Mouse (Mus musculus): ENCODE results near the gene Zfp114. TPM values are rescaled to one million over a fixed set of nuclear protein-coding genes. Genes with fewer than 3 reads are reported as not detected.

Gene Zfp114
- polyA plus RNA-seq, 1 experiment from 2014 or later: 5.3 TPM

- H3K27ac ChIP-seq (replicated peaks; ENCODE audit: low read depth, low read length): no peak within 1 kb of the TSS
- ATAC-seq (ENCODE audit: insufficient number of reproducible peaks, low FRiP score, low TSS enrichment, low read depth) (no peak), DNase-seq (ENCODE audit: low spot score) (no peak)
- H3K27me3 ChIP-seq (ENCODE audit: control insufficient read depth, insufficient read depth, low read length): no peaks in the 10 kb centered on the region
- H3K9me3 ChIP-seq (ENCODE audit: control insufficient read depth, low read length): no peaks in the 10 kb centered on the region
- H3K4me2 ChIP-seq (ENCODE audit: low read depth, severe bottlenecking): no peak within 1 kb of the TSS
- WGBS: 82% methylated on average over 5 of the region's 5 CpGs
- no peaks in the 10 kb centered on the region for H3K36me3 ChIP-seq (ENCODE audit: control insufficient read depth, insufficient read depth, low read length)
- H3K4me3 ChIP-seq (ENCODE audit: low read depth, low read length): no peak within 1 kb of the TSS
- 0 out of 2 replicates have a peak, but pooled peaks cover 3% of the 10 kb centered on the region for H3K4me1 ChIP-seq (ENCODE audit: control insufficient read depth, insufficient read depth, low read length)
- no peak within 1 kb of the TSS for H3K9ac ChIP-seq (ENCODE audit: low read length)
Measured at GRCm38 (mm10) chr7:24211343-24211742, 36.5 kb downstream of the Zfp114 start, which contains the start of gene Zfp111. TSS of gene Zfp111 (minus strand) at chr7:24211443.

Other genes with a start within 250 kb of the Zfp114 start
- not detected in 2 replicates for gene Vmn1r179, start 248.1 kb upstream of the Zfp114 start, polyA plus RNA-seq (2014; fragmentation: Nextera tagmentation; extraction: Ambion mirVana)
- not detected in 2 replicates for gene Vmn1r180, start 224.4 kb upstream of the Zfp114 start, polyA plus RNA-seq (2014; fragmentation: Nextera tagmentation; extraction: Ambion mirVana)
- gene Vmn1r181, start 200.4 kb upstream of the Zfp114 start, polyA plus RNA-seq (2014; fragmentation: Nextera tagmentation; extraction: Ambion mirVana): not detected in 2 replicates
- gene V1rd19, start 173.4 kb upstream of the Zfp114 start, polyA plus RNA-seq (2014; fragmentation: Nextera tagmentation; extraction: Ambion mirVana): not detected in 2 replicates
- gene Vmn1r183, start 121.8 kb upstream of the Zfp114 start, polyA plus RNA-seq (2014; fragmentation: Nextera tagmentation; extraction: Ambion mirVana): not detected in 2 replicates
- gene Zfp180, start 93.1 kb upstream of the Zfp114 start, polyA plus RNA-seq (2014; fragmentation: Nextera tagmentation; extraction: Ambion mirVana): 30.7 and 30.9 TPM in 2 replicates
- gene Zfp112, start 62.7 kb upstream of the Zfp114 start, polyA plus RNA-seq (2014; fragmentation: Nextera tagmentation; extraction: Ambion mirVana): 3.3 and 5.4 TPM in 2 replicates
- gene Zfp235, start 40.9 kb upstream of the Zfp114 start, polyA plus RNA-seq (2014; fragmentation: Nextera tagmentation; extraction: Ambion mirVana): 18.4 and 18.5 TPM in 2 replicates
- gene Zfp111, start 36.4 kb downstream of the Zfp114 start, polyA plus RNA-seq (2014; fragmentation: Nextera tagmentation; extraction: Ambion mirVana): 12.8 and 14.2 TPM in 2 replicates
- gene Zfp109, start 62.5 kb downstream of the Zfp114 start, polyA plus RNA-seq (2014; fragmentation: Nextera tagmentation; extraction: Ambion mirVana): 4.9 and 5.8 TPM in 2 replicates
- 3.1 and 3.8 TPM in 2 replicates for gene Zfp108, start 79.7 kb downstream of the Zfp114 start, polyA plus RNA-seq (2014; fragmentation: Nextera tagmentation; extraction: Ambion mirVana)
- 10.4 and 10.6 TPM in 2 replicates for gene Zfp93, start 95.4 kb downstream of the Zfp114 start, polyA plus RNA-seq (2014; fragmentation: Nextera tagmentation; extraction: Ambion mirVana)
- 50.1 and 51.2 TPM in 2 replicates for gene Zfp61, start 126.2 kb downstream of the Zfp114 start, polyA plus RNA-seq (2014; fragmentation: Nextera tagmentation; extraction: Ambion mirVana)
- 13.2 and 14.2 TPM in 2 replicates for gene Zfp94, start 141.6 kb downstream of the Zfp114 start, polyA plus RNA-seq (2014; fragmentation: Nextera tagmentation; extraction: Ambion mirVana)
- not detected in 2 replicates for gene Tescl, start 158.9 kb downstream of the Zfp114 start, polyA plus RNA-seq (2014; fragmentation: Nextera tagmentation; extraction: Ambion mirVana)
- not detected in 2 replicates for gene Lypd5, start 174.1 kb downstream of the Zfp114 start, polyA plus RNA-seq (2014; fragmentation: Nextera tagmentation; extraction: Ambion mirVana)
- gene Kcnn4, start 195.2 kb downstream of the Zfp114 start, polyA plus RNA-seq (2014; fragmentation: Nextera tagmentation; extraction: Ambion mirVana): 2.6 and 2.7 TPM in 2 replicates
- 20.2 and 22.1 TPM in 2 replicates for gene Smg9, start 224.6 kb downstream of the Zfp114 start, polyA plus RNA-seq (2014; fragmentation: Nextera tagmentation; extraction: Ambion mirVana)